Mouse (Mus musculus): ENCODE results near the gene Atp6v0a1. TPM values are rescaled to one million over a fixed set of nuclear protein-coding genes. Genes with fewer than 3 reads are reported as not detected.

Gene Atp6v0a1
- 10 to 100 TPM; 42.5 to 47.7 TPM for total RNA-seq (2023)

DNA sequence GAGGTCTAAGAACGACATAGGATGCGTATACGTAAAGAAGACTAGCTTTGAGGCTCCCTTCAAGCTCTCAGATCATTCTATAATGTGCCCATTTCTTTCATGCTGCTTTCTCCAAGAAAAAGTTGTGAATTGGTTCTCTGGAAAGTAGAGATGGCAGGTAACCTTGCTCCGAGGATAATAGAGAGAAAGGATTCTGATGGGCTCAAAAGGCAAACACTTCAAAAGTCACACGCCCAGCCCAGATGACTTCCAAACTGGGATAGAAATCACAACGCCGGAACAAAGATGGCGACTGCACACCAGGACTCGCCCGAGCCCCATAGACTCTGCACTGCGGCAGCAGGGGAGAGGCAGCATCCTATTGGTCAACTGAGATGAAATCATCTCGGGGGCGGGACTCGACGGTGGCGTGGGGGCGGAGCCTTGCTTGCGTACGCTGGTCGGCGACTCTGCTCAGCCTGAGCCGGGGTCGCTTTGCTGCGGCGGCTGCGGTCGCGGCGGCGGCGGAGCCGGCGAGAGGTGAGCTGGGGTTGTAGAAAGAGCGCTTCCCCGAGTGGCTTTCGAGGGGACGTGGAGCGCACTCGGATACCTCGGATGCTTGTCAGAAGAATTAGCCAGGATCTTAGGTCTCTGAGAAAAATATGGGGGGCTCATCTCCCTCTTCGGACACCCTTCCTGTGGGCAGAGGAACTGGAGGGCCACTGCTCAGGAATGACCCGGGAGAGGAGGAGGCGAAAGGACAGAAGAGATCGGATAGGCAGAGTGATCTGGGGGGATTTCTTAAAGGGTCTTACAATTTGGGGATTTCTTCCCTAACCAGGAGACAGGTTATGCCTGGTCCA, at the start of gene Atp6v0a1:
TSS of gene Atp6v0a1 (plus strand) at position 407 of the 842 bp plus-strand sequence.

DNA sequence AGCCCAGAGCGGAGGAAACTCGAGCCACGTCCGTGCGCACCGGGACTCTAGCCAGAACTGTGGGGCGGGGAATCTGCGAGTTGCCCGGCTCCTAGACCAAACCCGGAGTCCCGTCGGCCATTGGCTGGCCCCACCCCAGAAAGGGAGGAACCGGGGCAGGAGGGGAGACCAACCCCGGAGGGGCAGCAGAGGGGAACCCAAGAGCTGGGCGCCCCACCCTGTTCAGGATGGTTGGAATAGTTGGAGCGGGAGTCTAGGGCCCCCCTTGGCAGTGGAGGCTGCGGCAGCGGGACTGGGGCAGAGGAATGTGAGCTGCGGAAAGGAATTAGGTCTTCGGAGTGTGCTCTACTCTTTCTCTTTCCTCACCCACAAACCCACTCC, 38.7 kb upstream of the Atp6v0a1 start, which contains the start of gene Cavin1:
TSS of gene Cavin1 (minus strand) at position 331 of the 381 bp plus-strand sequence.

DNA sequence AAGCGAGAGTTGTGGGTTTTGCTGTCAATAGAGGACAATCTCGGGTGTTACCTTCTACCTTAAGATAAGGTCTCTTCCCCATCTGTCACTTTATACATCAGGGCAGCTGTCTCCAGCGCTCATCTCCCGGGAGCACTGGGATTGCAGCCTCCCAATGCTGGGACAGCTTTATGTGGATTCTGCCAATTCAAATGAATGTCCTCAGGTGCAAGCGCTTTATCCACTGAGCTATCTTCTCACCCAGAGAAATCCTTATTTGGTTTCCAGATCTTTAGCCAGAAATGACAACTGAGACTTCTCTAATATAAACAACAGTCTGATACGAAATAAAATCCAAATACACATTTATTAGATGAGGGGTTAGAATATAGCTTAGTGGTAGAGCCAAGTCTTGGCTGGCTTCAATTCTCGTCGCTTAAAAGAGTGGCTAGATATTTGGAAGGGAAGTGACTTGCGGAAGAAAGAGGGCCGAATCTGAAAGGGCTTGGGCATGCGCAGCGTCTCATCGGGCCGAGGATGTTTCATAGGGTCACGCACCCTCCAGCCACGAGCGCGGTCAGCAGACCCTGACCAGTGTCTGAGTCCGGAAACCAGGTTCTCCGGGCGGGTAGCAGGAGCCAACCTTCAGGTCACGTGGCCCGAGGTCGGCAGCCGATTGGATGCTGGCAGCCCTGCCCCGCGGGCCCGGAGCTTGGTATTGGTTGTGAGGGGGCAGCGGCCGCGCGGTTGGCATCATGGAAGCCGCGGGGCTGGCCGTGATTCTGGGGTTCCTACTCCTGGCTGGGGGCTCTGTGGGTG, 60.3 kb downstream of the Atp6v0a1 start, which contains the start of gene Naglu:
TSS of gene Naglu (plus strand) at position 622 of the 798 bp plus-strand sequence.

DNA sequence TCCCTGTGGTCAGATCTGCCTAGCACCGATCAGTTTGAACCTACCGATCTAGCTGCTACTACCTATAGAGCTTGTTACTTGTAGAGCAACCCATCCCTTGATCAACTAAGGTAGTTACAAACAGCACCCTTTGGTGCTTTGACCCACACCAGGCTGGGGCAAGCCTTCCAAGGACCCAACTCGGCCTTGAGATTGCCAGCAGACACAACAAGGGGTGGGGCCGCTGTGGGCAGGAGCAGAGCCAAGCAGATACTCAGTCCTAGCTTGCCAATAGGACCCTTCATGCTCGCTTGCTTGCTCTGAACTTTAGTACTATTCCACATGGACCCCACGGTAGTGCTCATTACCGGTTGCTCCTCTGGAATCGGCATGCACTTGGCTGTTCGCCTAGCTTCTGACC, 68.9 kb downstream of the Atp6v0a1 start, which contains the start of gene Hsd17b1:
TSS of gene Hsd17b1 (plus strand) at position 291 of the 400 bp plus-strand sequence.

DNA sequence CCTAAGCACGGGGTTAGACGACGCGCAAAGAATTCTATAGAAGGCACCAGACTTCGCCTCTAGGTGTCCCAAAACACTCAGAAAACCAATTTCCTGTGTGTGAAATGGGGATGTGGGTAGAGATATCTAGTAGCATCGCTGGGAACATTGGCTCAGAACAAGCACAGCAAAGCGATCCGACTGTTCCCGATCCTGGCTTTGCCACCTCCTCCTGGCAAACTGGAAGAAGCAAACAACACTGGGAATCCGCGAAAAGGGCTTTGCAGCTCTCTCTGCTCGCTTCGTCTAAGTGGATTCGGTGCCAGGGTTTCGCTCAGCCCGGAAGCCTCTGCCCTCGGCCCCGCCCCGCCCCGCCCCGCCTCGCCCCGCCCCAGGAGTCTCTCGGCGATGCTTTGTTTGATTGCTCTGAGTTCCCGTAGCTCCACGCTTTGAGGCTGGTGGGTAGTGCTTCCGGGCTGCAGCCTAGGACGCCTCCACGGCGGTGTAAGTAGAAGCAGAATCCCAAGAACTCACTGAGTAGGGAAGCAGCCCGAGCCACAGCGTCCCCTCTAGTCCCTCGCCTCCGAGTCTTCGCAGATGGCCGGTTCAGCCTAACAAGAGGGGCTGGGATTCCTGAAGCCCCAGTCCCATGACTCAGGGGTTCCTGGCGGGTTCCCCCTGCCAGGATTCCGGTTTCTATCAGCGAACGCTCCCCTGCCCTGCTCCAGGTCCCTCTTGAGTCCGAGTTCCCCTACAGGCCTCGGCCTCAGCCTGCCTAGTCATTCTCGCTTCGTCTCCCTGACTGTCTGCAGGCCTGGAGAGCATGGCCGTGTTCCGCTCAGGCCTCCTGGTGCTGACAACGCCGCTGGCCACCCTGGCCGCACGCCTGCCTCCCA, 73.2 kb downstream of the Atp6v0a1 start, which contains the start of gene Coasy:
TSS of gene Coasy (plus strand) at position 358 of the 875 bp plus-strand sequence.

DNA sequence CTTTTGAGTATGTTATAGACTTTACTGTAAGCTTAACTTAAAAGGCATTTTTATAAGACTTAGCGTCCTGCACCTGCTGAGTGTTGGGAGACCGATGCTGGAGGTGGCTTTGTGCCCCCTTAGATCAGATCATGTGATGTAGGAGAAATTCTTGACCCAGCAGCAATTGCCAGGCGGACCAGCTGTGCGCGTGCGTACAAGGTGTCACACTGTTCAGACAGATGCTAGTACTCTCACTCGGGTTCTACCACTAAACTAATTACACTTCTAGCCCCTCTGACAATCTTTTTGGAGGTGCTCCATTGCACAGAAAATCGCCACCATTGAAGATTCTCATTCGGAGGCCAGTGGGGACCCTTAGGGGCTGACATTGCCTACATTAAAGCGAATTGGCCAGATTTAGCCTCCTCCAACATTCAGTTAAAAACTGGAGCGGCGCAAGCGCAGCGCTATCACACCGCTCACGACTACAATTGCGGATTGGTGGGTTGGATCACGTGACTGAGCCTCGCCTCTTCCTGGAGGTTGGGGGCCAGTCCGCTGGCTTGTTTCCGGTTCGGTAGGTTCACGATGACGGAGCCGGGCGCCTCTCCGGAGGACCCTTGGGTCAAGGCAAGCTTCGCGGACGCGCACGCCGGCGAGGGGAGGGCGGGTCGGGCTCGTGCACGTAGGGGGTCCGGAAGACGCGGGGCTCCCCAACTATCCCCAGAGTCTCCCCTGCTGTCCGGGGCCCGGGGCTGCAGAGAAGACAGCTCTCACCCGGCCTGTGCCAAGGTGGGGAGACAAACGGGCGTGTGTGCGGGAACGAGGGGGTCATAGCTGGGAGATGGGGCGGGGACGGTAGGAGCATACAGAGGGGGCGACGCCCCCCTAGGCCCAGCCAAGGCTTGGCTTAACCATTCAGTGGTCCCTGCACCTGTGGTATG, 77.8 kb downstream of the Atp6v0a1 start, which contains the start of gene Mlx:
TSS of gene Mlx (plus strand) at position 522 of the 926 bp plus-strand sequence.

DNA sequence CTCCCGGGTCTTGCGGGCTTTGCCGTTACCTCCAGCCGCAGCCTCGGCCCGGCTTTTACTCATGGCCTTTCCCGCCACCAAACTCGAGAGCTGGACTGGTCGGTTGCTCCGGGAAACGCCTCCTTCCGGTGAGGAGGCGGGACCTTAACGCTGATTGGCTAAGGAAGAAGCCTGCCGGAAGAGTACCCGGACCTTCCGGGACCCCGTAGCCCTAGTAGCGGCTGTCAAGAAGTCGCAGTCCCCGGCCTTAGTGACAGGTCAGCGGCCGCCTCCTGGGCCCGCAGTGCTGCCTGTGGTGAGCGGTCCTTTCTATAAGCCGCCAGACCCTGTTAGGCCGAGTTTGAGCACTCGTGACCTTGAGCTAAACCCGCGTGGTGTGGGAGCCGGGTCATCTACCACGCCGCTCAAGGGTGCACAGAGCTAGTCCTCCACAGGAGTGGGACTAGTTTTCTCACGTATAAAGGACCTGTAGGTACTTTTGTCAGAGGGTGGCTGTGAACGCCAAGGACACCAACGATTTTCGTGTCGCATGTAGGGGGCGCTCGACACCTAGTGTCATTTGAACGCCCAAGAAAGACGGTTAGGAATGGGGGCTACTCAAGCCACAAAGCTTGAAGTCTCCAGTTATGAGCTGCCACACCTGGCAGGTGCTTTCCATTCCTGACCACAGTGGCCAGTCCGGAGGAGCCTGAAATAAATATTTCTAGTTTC, 86.2 kb downstream of the Atp6v0a1 start, which contains the start of gene Psmc3ip:
TSS of gene Psmc3ip (minus strand) at position 123 of the 711 bp plus-strand sequence.

Other genes starting within 250 kb of the Atp6v0a1 start
- gene Kcnh4, start 249.5 kb upstream of the Atp6v0a1 start, total RNA-seq (2023) = under 1 TPM; 0.18 to 0.33 TPM
- not detected for gene Hcrt, start 246.5 kb upstream of the Atp6v0a1 start, total RNA-seq (2023)
- 10 to 100 TPM in 1 of 2 experiments, 1 to 10 TPM in 1; 6.2 to 10.5 TPM for gene Ghdc, start 238.5 kb upstream of the Atp6v0a1 start, total RNA-seq (2023)
- gene Stat5b, start 158.7 kb upstream of the Atp6v0a1 start, total RNA-seq (2023) = 100 to 1,000 TPM; 118 to 127 TPM
- gene Stat5a, start 150.1 kb upstream of the Atp6v0a1 start, total RNA-seq (2023) = 10 to 100 TPM; 58.0 to 67.4 TPM
- 100 to 1,000 TPM; 339 to 367 TPM for gene Stat3, start 69.9 kb upstream of the Atp6v0a1 start, total RNA-seq (2023)
- gene Cavin1, start 38.6 kb upstream of the Atp6v0a1 start, total RNA-seq (2023) = 1 to 10 TPM; 1.3 to 1.4 TPM
- gene Naglu, start 60.6 kb downstream of the Atp6v0a1 start, total RNA-seq (2023) = 10 to 100 TPM; 17.1 to 18.2 TPM
- gene Hsd17b1, start 69.0 kb downstream of the Atp6v0a1 start, total RNA-seq (2023) = under 1 TPM; 0.52 to 0.60 TPM
- 10 to 100 TPM; 11.9 to 13.8 TPM for gene Coasy, start 73.1 kb downstream of the Atp6v0a1 start, total RNA-seq (2023)
- 10 to 100 TPM; 32.7 to 34.7 TPM for gene Mlx, start 77.8 kb downstream of the Atp6v0a1 start, total RNA-seq (2023)
- under 1 TPM; 0.52 to 0.71 TPM for gene Psmc3ip, start 86.0 kb downstream of the Atp6v0a1 start, total RNA-seq (2023)
- 10 to 100 TPM; 45.1 to 49.4 TPM for gene Retreg3, start 110.4 kb downstream of the Atp6v0a1 start, total RNA-seq (2023)
- 1 to 10 TPM; 7.3 to 9.3 TPM for gene Tubg1, start 110.5 kb downstream of the Atp6v0a1 start, total RNA-seq (2023)
- gene Tubg2, start 146.5 kb downstream of the Atp6v0a1 start, total RNA-seq (2023) = under 1 TPM; 0.61 to 0.76 TPM
- gene Cntnap1, start 161.1 kb downstream of the Atp6v0a1 start, total RNA-seq (2023) = 1 to 10 TPM; 1.2 to 1.8 TPM
- gene Plekhh3, start 161.9 kb downstream of the Atp6v0a1 start, total RNA-seq (2023) = 1 to 10 TPM; 8.2 to 9.4 TPM
- 1 to 10 TPM in 1 of 2 experiments, not detected in 1; 1.0 TPM for gene Ccr10, start 166.0 kb downstream of the Atp6v0a1 start, total RNA-seq (2023)
- gene Ezh1, start 217.0 kb downstream of the Atp6v0a1 start, total RNA-seq (2023) = 10 to 100 TPM; 55.4 to 58.7 TPM
- not detected for gene Ramp2, start 236.6 kb downstream of the Atp6v0a1 start, total RNA-seq (2023)
- 10 to 100 TPM; 61.8 to 65.1 TPM for gene Vps25, start 244.3 kb downstream of the Atp6v0a1 start, total RNA-seq (2023)